Mouse (Mus musculus) heart, postnatal 0 days (tissue): ENCODE results near the gene Sgce. TPM values are rescaled to one million over a fixed set of nuclear protein-coding genes. Genes with fewer than 3 reads are reported as not detected.

Experiments
- ATAC-seq: fragments of 200-750 bp; cut with Nextera tagmentation; 2 replicates; pipeline ENCODE4 v1.8.0; 2017; ENCODE audit warnings: low read depth, moderate number of reproducible peaks, moderate library complexity; ENCODE audit not compliant: insufficient read depth
- DNase-seq: peaks from one replicate; pipeline ENCODE4 v3.0.0-alpha.2; 2016; ENCODE audit warnings: low spot score
- H3K27ac ChIP-seq: fragments of 300-500 bp; sonication (generic); 2 replicates; pipeline ENCODE4 v1.5.1; 2014; ENCODE audit warnings: low read depth, mild to moderate bottlenecking
- H3K27me3 ChIP-seq: fragments of 300-500 bp; sonication (generic); 2 replicates; pipeline ENCODE4 v1.6.1; 2014; ENCODE audit warnings: low read length, mixed read lengths; ENCODE audit not compliant: control insufficient read depth, insufficient read depth
- H3K36me3 ChIP-seq: fragments of 300-500 bp; sonication (generic); replicated peaks from 2 replicates; pipeline ENCODE4 v1.6.1; 2014; ENCODE audit warnings: low read length, mixed read lengths; ENCODE audit not compliant: control insufficient read depth, insufficient read depth
- H3K4me1 ChIP-seq: fragments of 300-500 bp; sonication (generic); 2 replicates; pipeline ENCODE4 v1.6.1; 2014; ENCODE audit warnings: antibody characterized with exemption; ENCODE audit not compliant: control insufficient read depth, insufficient read depth
- H3K4me2 ChIP-seq: fragments of 300-500 bp; sonication (generic); 2 replicates; pipeline ENCODE4 v1.6.1; 2014; ENCODE audit warnings: low read depth, mild to moderate bottlenecking, low read length, moderate library complexity
- H3K4me3 ChIP-seq: fragments of 300-500 bp; sonication (generic); 2 replicates; pipeline ENCODE4 v1.5.1; 2014; ENCODE audit warnings: low read depth, low read length
- H3K9ac ChIP-seq: fragments of 300-500 bp; sonication (generic); replicated peaks from 2 replicates; pipeline ENCODE4 v1.6.1; 2014; ENCODE audit warnings: low read depth, low read length, mixed read lengths
- H3K9me3 ChIP-seq: fragments of 300-500 bp; sonication (generic); replicated peaks from 2 replicates; pipeline ENCODE4 v1.6.1; 2016; ENCODE audit warnings: low read length; ENCODE audit not compliant: control insufficient read depth
- CTCF ChIP-seq: IDR thresholded peaks from 2 replicates; pipeline ENCODE4 v1.5.1; 2016; ENCODE audit warnings: antibody characterized with exemption, control low read depth, low read depth
- EP300 ChIP-seq: IDR thresholded peaks from 2 replicates; pipeline ENCODE4 v1.6.1; 2016; ENCODE audit warnings: antibody characterized with exemption, low read depth
- WGBS: fragments of 180-500 bp; shearing (Covaris S2); extraction: QIAGEN DNeasy Blood & Tissue Kit; methylation state at CpG from one replicate; pipeline ENCODE4 v1.1.7; 2014; 5-methylcytosine and 5-hydroxymethylcytosine counted together
- polyA plus RNA-seq: library from polyadenylated mRNA; unstranded; fragments of >200 nt; fragmentation: Nextera tagmentation; extraction: Ambion mirVana; gene quantifications from 2 replicates; pipeline ENCODE4 v1.2.1, GENCODE M21; 2015
- total RNA-seq: library from RNA; depleted of rRNA; stranded (reverse); fragments of >200 nt; gene quantifications from 2 replicates; pipeline ENCODE4 v1.2.3, GENCODE M21; 2014; ENCODE audit warnings: low replicate concordance

Sgce gene
- total and polyA plus RNA-seq, 2 experiments from 2014 or later = 31.3 to 53.0 TPM

DNA sequence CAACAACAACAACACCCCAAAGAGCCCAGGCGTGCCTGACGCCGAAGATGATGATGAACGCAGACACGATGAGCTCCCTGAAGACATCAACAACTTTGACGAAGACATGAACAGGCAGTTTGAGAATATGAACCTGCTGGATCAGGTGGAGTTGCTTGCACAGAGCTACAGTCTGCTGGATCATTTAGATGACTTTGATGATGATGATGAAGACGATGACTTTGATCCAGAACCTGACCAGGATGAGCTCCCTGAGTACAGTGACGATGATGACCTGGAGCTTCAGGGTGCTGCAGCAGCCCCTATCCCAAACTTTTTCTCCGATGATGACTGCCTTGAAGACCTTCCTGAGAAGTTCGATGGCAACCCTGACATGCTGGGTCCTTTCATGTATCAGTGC, 7.3 kb upstream of the Sgce start:
- H3K27me3 ChIP-seq = no peaks in the 10 kb centered on the region
- H3K9ac ChIP-seq = no peak overlapping the region
- ATAC-seq (no peak), DNase-seq (no peak)
- H3K27ac ChIP-seq = no peak overlapping the region
- H3K4me2 ChIP-seq = no peak overlapping the region
- H3K4me3 ChIP-seq = no peak overlapping the region
- no peaks in the 10 kb centered on the region for H3K36me3 ChIP-seq
- WGBS = 93% methylated on average over 10 of the region's 10 CpGs
- H3K9me3 ChIP-seq = no peaks in the 10 kb centered on the region
- TF ChIP-seq CTCF = no peak
- TF ChIP-seq EP300 = no peak
- no peaks in the 10 kb centered on the region for H3K4me1 ChIP-seq

DNA sequence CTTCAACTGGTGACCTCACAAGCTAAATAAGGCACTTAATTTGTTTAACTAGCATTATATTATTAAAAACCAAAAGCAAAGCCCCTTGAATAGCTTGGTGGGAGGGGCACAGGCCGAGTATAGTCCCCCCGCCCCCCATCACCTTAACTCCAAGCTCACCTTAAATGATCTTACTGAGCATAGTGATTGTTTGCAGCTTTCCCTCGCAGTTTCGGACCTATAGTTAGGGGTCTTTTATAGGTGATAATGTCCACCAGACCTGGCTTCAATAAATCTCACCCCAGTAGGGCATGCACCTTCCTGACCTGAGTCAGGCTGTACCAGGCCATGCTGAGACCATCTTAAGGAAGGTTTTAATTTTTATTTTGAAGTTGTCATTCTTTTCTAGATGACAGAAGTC, 4.3 kb upstream of the Sgce start:
- Histone ChIP-seq H3K27me3 (no peaks in the 10 kb centered on the region), H3K4me1 (no peaks in the 10 kb centered on the region)

DNA sequence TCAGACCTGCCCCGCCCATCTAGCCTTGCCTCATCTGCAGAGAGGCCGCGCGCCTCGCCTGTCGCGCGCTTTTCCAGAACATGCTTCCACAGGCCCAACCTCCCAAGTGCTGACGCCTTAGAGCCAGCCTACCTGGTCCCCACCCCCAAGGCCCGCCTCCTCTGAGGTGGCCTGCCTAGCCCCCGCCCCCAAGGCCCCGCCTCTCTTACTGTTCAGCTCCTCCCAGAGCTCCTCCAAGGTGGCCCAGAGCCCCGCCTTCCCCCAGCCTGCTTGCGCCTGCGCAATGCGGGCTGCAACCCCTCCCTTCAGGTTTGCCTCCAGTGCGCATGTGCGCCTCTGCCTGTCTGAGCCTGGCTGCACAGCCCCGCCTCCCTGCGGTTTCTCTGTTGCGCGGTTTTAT, 2.1 kb upstream of the Sgce start:
- peak; percentile 92 for ATAC-seq
- 63% methylated on average over 22 of the region's 22 CpGs for WGBS
- H3K9ac ChIP-seq = no peak overlapping the region

More for the DNA sequence above, 4.3 kb upstream of the Sgce start:
- DNase-seq (no peak), ATAC-seq (no peak)
- Histone ChIP-seq H3K9ac (no peak overlapping the region), H3K4me2 (no peak overlapping the region), H3K36me3 (no peaks in the 10 kb centered on the region), H3K4me3 (no peak overlapping the region), H3K27ac (no peak overlapping the region), H3K9me3 (no peaks in the 10 kb centered on the region)
- WGBS = 79% methylated on average over 4 of the region's 4 CpGs
- TF ChIP-seq CTCF = no peak
- no peak for TF ChIP-seq EP300

DNA sequence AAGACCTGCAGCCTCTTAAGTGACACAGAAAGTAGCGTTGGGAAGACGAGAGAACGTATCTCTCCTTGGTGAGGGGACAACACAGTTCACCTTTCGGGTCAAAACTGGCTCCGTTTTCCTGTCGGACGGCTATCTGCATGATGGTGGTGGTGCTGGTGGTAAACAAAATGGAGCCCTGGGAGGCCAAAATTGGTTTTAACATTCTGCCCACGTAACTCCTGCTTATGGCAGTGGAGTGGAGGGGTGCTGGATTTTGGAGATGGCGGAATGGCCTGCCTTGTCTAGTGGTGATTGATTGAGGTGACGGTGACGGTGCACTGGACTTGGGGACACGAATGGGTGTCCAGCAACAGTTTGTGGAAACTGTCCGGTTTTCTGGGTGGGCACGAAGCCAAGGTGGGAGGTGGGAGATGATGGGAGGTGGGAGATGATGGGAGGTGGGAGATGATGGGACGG, 1.5 kb upstream of the Sgce start:
- ATAC-seq (0 out of 2 replicates have a peak, but pooled peaks have one; percentile 5), DNase-seq (no peak)
- H3K4me3 ChIP-seq = peak overlapping the region; percentile 54
- H3K27me3 ChIP-seq = no peaks in the 10 kb centered on the region
- 57% methylated on average over 15 of the region's 15 CpGs for WGBS
- H3K9me3 ChIP-seq = no peaks in the 10 kb centered on the region
- TF ChIP-seq CTCF = no peak
- no peak for TF ChIP-seq EP300
- no peaks in the 10 kb centered on the region for H3K36me3 ChIP-seq
- H3K4me1 ChIP-seq = no peaks in the 10 kb centered on the region
- no peak overlapping the region for H3K27ac ChIP-seq
- peak overlapping the region; percentile 66 for H3K4me2 ChIP-seq
- no peak overlapping the region for H3K9ac ChIP-seq

More for the DNA sequence above, 2.1 kb upstream of the Sgce start:
- Histone ChIP-seq H3K27ac (no peak overlapping the region), H3K36me3 (no peaks in the 10 kb centered on the region), H3K9me3 (no peaks in the 10 kb centered on the region), H3K4me2 (peak overlapping the region; percentile 66), H3K4me1 (no peaks in the 10 kb centered on the region), H3K4me3 (peak overlapping the region; percentile 54), H3K27me3 (no peaks in the 10 kb centered on the region)
- DNase-seq = peak; percentile 87
- TF ChIP-seq CTCF (no peak; the same call in 1 of the 2 replicates), EP300 (no peak)

DNA sequence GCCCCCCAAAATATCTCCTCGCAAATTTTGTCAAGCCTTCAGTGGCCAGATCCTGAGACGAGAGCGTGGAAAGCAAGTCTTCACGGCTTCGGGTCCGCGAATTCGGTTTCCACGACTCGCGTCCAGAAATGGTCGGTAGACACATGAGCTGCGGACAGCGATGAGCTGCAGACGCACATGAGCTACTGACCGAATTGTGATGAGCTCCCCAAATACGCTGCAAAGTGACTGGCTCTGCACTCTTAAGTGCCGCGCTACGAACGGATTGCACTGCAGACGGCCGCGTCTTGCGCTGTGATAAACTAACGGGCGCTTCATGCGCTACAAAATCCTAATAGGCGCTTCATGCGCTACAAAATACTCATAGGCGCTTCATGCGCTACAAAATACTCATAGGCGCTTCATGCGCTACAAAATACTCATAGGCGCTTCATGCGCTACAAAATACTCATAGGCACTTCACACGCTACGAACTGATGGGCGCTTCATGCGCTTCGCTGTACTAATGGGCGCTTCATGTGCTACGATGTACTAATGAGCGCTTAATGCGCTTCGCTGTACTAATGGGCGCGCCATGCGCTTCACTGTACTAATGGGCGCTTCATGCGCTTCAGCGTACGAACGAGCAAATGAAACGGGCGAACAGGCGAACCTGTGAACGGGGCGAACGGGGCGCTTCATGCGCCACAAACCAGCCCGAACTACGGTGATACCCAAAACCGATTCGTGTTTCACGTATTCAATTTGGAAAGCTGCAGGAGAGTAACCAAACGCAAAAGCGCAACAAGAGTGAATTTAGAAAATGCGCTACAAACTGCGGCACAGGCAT, 884 bp upstream of the Sgce start:
- Histone ChIP-seq H3K4me3 (peak overlapping the region; percentile 54), H3K36me3 (no peaks in the 10 kb centered on the region), H3K9me3 (no peaks in the 10 kb centered on the region), H3K27me3 (no peaks in the 10 kb centered on the region), H3K27ac (no peak overlapping the region), H3K4me1 (no peaks in the 10 kb centered on the region), H3K9ac (no peak overlapping the region), H3K4me2 (peak overlapping the region; percentile 66)
- TF ChIP-seq CTCF (no peak), EP300 (no peak)
- peak; percentile 53 for DNase-seq
- WGBS = 52% methylated on average over 71 of the region's 71 CpGs
- no peak for ATAC-seq
